In genomic region chr10:120894978-120895898, GRCm38 (mm10) we compare ENCODE assay signal across 10 mouse cellular contexts. TPM values are rescaled to one million over a fixed set of nuclear protein-coding genes. Genes with fewer than 3 reads are reported as not detected.
DNase-seq lines count a peak whose midpoint lies in the region; ATAC-seq and TF ChIP-seq lines count a peak whose summit lies in the region.
"Had no signal": no experiment of that assay in that cellular context is flagged by ENCODE, and none has a peak within 500 bp of the region (broad histone marks: within the 10 kb centered on the region; RNA-seq: fewer than 3 reads in every experiment).

No protein-coding gene starts in this region.

- H3K27ac ChIP-seq in gastrocnemius, adult 2 months = peak overlapping the region; percentile 67
- no peak overlapping the region for H3K27ac ChIP-seq in limb, embryonic 13.5 days
- H3K27ac ChIP-seq in limb, embryonic 10.5 days = no peak overlapping the region
- H3K27ac ChIP-seq in heart, embryonic 15.5 days = peak overlapping the region; percentile 69
- peak overlapping the region; percentile 16; the same call in 1 of the 2 replicates for H3K27ac ChIP-seq in stomach, embryonic 15.5 days

- no peak for TF ChIP-seq CTCF in gastrocnemius, adult 2 months (IDR thresholded peaks at IDR 0.05)

- 0 out of 2 replicates have a peak, but pooled peaks cover 3% of the 10 kb centered on the region for H3K9me3 ChIP-seq in limb, embryonic 13.5 days
- peaks cover 3% of the 10 kb centered on the region; the same call in 1 of the 2 replicates for H3K9me3 ChIP-seq in limb, embryonic 10.5 days (replicated peaks)
- no peaks in the 10 kb centered on the region for H3K9me3 ChIP-seq in heart, embryonic 15.5 days (replicated peaks)
- no peaks in the 10 kb centered on the region for H3K9me3 ChIP-seq in stomach, embryonic 15.5 days

- peaks cover 2% of the 10 kb centered on the region; the same call in 1 of the 2 replicates for H3K27me3 ChIP-seq in limb, embryonic 13.5 days
- H3K27me3 ChIP-seq in limb, embryonic 10.5 days (ENCODE audit: low read depth, poor library complexity, severe bottlenecking) = peaks cover 19% of the 10 kb centered on the region
- H3K27me3 ChIP-seq in heart, embryonic 15.5 days = no peaks in the 10 kb centered on the region
- H3K27me3 ChIP-seq in stomach, embryonic 15.5 days (replicated peaks) = no peaks in the 10 kb centered on the region

- H3K4me2 ChIP-seq in limb, embryonic 13.5 days (replicated peaks) = peak overlapping the region; percentile 41; the same call in 1 of the 2 replicates
- H3K4me2 ChIP-seq in heart, embryonic 15.5 days = peak overlapping the region; percentile 58
- H3K4me2 ChIP-seq in stomach, embryonic 15.5 days = peak overlapping the region; percentile 32; the same call in 1 of the 2 replicates

- H3K4me3 ChIP-seq in gastrocnemius, adult 2 months = no peak overlapping the region; the same call in 1 of the 2 replicates
- no peak overlapping the region for H3K4me3 ChIP-seq in limb, embryonic 13.5 days
- no peak overlapping the region for H3K4me3 ChIP-seq in limb, embryonic 10.5 days
- H3K4me3 ChIP-seq in heart, embryonic 15.5 days = peak overlapping the region; percentile 28; the same call in 1 of the 2 replicates
- H3K4me3 ChIP-seq in stomach, embryonic 15.5 days (replicated peaks) = no peak overlapping the region

- H3K4me1 ChIP-seq in limb, embryonic 13.5 days = peaks cover 27% of the 10 kb centered on the region
- H3K4me1 ChIP-seq in limb, embryonic 10.5 days = peaks cover 35% of the 10 kb centered on the region
- peaks cover 41% of the 10 kb centered on the region for H3K4me1 ChIP-seq in heart, embryonic 15.5 days (replicated peaks)
- peaks cover 21% of the 10 kb centered on the region for H3K4me1 ChIP-seq in stomach, embryonic 15.5 days

- H3K36me3 ChIP-seq in limb, embryonic 13.5 days = peaks cover 2% of the 10 kb centered on the region; the same call in 1 of the 2 replicates
- H3K36me3 ChIP-seq in limb, embryonic 10.5 days = peaks cover 5% of the 10 kb centered on the region; the same call in 1 of the 2 replicates
- H3K36me3 ChIP-seq in heart, embryonic 15.5 days = 0 out of 2 replicates have a peak, but pooled peaks cover 6% of the 10 kb centered on the region
- H3K36me3 ChIP-seq in stomach, embryonic 15.5 days = no peaks in the 10 kb centered on the region
- H3K36me3 ChIP-seq: G1E had no signal

- ATAC-seq in limb, embryonic 13.5 days (ENCODE audit: low FRiP score, low read depth) = no peak
- no peak for ATAC-seq in heart, embryonic 15.5 days (replicated peaks; ENCODE audit: insufficient number of reproducible peaks, insufficient read depth, low FRiP score, low read depth)
- ATAC-seq in stomach, embryonic 15.5 days (ENCODE audit: insufficient read depth, low FRiP score, low read depth) = no peak

- no peak overlapping the region for H3K9ac ChIP-seq in limb, embryonic 13.5 days
- H3K9ac ChIP-seq in heart, embryonic 15.5 days = no peak overlapping the region
- H3K9ac ChIP-seq in stomach, embryonic 15.5 days = no peak overlapping the region

- no peak for DNase-seq in gastrocnemius, adult 2 months
- no peak for DNase-seq in gastrocnemius, postnatal 14 days
- no peak for DNase-seq in limb, embryonic 10.5 days (ENCODE audit: low spot score)
- no peak for DNase-seq in layer of hippocampus, postnatal 14 days (ENCODE audit: low spot score in 2 of 2)
- DNase-seq in thymus, postnatal 36 days = no peak
- DNase-seq: cerebellum, adult 8-10 months had no signal

- intact Hi-C loops in gastrocnemius, adult 2 months (cut with DNase I) = loop anchor here (5.0 kb wide), 1 partner anchor 82 kb away; the partner anchor contains the start of gene Lemd3
- intact Hi-C loops in gastrocnemius, postnatal 14 days (cut with DNase I; ENCODE audit: low total_unique reads) = no loop called here

- 74% methylated on average over 15 of the region's 15 CpGs for WGBS in limb, embryonic 13.5 days
- WGBS in limb, embryonic 10.5 days = 79% methylated on average over 15 of the region's 15 CpGs
- WGBS in heart, embryonic 15.5 days = 60% methylated on average over 15 of the region's 15 CpGs
- WGBS in stomach, embryonic 15.5 days = 75% methylated on average over 15 of the region's 15 CpGs

RNA-seq across cellular contexts. Expression of gene Msrb3, which starts 3.7 kb away (rescaled TPM):
- 100 to 1,000 TPM; 111 to 116 TPM for total RNA-seq in gastrocnemius, adult 2 months (2021)
- 10 to 100 TPM; 88.3 to 90.4 TPM for total RNA-seq in gastrocnemius, postnatal 14 days (2021)
- 12.2 and 14.8 TPM in 2 replicates for polyA plus RNA-seq in limb, embryonic 13.5 days (2015; fragmentation: Nextera tagmentation; extraction: Ambion mirVana)
- polyA plus RNA-seq in limb, embryonic 10.5 days (2016; fragmentation: Nextera tagmentation; extraction: Ambion mirVana) = 5.4 and 7.2 TPM in 2 replicates
- polyA plus RNA-seq in heart, embryonic 15.5 days (2015; fragmentation: Nextera tagmentation; extraction: Ambion mirVana) = 35.4 and 35.5 TPM in 2 replicates
- 18.2 and 20.3 TPM in 2 replicates for polyA plus RNA-seq in stomach, embryonic 15.5 days (2015; fragmentation: Nextera tagmentation; extraction: Ambion mirVana)
- total RNA-seq in layer of hippocampus, postnatal 14 days (2021) = 1 to 10 TPM; 4.6 to 5.9 TPM
- polyA plus RNA-seq: G1E had no signal

Comparison
In these comparisons a context has a peak if more than half of its experiments do, and no peak if none do; other contexts are left out.
1. H3K27ac ChIP-seq: peak in gastrocnemius, adult 2 months (single experiment), heart, embryonic 15.5 days (single experiment) and stomach, embryonic 15.5 days (single experiment); none in limb, embryonic 13.5 days (single experiment) and limb, embryonic 10.5 days (single experiment).
2. Peak in every context shown above with its lines, with median percentiles within 50 percentile points of each other: H3K4me2 ChIP-seq.